Mouse (Mus musculus) testis, postnatal 14 days (tissue): ENCODE data around the gene Ap3b2.
"Not testable (repeated sequence)": the region's sequence is repeated elsewhere in the genome, so short reads cannot be mapped to it uniquely, and the experiment has no call there.

Experiments used
- DNase-seq: peaks from one replicate; pipeline ENCODE4 v3.0.0; 2021; ENCODE audit warnings: low spot score

The Ap3b2 gene

DNA sequence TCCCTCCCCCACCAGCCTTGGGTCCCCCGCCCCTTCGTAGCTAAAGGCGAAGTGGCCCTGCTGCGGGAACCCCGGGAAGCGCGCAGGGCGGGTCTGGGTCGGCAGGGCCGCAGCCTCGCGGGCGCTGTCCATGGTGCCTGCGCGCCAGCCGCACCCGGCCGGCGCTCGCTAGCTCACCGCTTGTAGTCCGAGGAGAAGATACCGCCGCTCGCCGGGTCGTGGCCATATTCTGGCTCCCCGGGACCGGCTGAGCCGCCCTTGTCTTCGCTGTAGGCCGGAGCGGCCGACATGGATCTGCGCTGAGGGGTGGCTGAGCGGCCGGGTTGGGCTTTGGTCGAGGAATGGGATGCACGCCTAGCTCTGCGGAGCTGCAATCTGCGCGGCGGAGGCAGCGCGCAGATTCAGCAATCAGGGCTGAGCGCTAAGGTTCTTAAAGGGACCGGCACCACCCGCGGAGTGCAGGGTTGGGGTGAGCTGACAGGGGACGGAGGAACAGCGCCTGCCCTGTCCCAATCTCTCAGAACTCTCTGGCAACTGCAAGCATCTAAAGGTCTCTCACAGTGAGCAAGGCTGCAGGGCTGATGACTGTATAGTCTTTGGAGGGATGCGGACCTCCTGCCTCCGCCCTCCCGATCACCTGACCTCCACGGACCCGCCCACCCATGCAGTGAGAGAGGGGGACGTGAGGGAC, at the start of gene Ap3b2:
Ap3b2 (minus strand) TSS at position 595 of the 691 bp plus-strand sequence.
- peak; percentile 62 for DNase-seq

GRCm38 (mm10) chr7:81542934-81543333, 49.2 kb upstream of the Ap3b2 start:
- no peak for DNase-seq

DNA sequence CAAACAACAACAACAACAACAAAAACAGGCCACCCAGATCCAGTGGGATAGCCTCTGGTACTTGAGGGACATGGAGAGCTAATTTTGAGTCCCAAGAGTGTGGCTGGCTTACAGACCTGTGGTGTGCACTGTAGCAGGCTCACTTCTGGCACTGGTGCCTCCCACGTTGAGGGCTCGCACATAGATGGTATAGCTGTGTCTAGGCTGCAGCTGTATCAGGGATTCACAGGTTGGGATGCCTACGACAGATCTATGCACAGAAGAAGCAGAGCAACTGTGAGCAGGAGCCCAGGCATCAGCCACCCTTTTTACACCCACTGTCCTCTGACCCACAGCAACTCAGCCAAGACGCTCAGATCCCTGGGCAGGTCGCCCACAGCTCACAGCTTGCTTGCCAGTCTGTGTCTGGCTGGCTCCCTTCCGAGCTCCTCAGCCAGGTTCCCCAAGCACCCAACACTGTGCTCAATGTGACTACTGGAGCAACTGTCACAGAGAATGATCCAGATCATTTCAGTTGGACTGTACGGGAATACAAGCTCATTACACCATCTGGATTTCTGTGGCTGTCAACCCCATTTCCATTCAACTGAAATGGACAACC, 48.3 kb upstream of the Ap3b2 start:
- peak; percentile 14 for DNase-seq

GRCm38 (mm10) chr7:81540999-81541398, 47.3 kb upstream of the Ap3b2 start:
- no peak for DNase-seq

DNA sequence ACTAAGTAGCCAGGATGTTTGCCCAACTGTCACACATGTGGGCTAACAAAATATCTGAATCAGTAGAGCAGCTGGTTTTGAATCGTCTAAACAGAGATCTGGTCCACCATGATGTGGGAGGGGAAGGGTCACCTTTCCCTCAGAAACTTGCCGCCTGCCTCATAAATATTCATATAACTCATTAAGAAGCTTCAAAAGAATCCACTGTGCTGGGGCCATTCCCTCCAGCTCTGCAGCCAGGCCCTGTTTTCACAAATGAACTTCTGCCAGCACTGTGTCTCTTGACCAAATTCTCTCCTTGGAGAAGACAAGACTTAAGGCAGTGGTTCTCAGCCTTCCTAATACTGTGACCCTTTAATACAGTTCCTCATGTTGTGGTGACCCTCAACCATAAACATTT, 45.8 kb upstream of the Ap3b2 start:
- no peak for DNase-seq

DNA sequence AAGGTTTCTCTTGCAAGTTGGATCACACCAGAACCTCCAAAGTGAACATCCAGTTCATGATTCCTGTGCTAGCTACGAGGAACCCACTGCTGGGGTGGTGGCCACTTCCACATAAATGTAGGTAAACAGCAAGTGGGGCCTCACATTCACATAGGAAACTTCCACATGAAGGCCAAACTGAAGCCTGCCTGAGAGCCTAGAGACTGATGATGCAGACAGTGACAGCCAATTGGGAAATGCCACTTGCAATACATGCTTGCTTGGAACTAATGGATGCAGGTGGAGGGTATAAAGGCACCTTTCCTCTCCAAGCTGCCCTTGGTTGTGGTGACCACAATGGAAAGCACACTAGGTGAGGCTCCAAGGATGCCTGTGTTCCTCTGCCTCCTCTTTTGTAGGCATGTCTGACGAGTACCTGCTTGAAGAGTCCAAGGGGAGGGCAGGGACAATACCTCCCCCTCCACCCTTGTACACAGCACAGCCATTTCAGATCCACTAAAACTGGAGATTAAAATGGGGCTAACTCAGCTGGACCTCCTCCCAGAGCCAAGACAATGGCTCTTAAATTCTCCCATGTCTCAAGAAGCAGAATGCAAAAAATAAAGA, 44.4 kb upstream of the Ap3b2 start:
- DNase-seq = no peak

GRCm38 (mm10) chr7:81536478-81536877, 42.8 kb upstream of the Ap3b2 start:
- DNase-seq = no peak

DNA sequence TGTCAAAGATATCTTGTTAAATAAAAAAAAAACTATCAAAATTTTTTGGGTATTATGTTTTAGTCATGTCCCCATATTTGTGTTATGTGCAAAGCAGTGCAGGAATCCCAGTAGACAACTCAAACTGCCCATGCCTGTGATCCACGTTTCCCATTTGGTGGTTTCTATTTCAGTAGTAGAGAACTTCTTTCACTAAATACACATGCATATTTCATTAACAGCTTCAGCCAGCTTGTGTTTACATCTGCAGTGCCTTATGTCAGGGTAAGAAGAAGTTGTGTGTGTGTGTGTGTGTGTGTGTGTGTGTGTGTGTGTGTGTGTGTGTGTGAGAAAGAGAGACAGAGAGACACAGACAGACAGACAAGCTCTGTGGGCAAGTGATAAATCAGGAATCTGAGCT, 37.7 kb upstream of the Ap3b2 start:
- no peak for DNase-seq

DNA sequence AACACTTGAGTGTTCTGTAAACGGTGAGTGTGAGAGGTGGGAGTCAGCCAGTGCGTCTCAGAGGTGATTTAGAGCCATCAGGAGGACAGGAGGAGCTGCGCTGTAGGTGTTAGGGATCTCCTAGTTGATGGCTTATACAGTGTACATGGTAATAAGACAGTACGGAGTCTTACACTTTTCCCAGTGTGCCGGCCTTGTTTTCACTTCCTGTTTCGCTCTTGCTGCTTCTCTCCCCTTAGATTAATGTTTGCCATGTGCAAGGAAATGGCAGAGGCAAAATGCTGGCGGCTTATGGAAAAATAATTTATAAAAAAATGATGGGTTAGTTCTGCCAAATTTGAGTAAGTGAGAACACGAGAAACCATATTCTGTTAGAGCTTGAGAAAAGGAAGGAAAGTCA, 35.2 kb upstream of the Ap3b2 start:
- no peak for DNase-seq

DNA sequence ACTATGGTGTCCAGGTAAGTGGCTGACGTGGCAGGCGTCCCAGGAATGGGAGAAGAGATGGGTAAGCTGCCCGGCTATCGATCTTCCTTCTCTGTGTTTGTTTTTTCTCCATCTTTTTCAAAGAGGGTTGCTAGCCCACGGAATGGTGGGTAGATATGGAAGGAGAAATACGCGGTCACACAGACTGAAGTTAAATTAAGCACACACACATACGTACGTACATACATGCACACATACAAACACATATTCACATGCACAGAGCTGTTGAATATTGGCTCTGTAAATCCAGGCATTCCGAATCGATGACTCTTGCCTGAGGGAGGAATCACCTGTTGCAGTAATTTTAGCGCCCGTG, 29.9 kb upstream of the Ap3b2 start:
- no peak for DNase-seq

DNA sequence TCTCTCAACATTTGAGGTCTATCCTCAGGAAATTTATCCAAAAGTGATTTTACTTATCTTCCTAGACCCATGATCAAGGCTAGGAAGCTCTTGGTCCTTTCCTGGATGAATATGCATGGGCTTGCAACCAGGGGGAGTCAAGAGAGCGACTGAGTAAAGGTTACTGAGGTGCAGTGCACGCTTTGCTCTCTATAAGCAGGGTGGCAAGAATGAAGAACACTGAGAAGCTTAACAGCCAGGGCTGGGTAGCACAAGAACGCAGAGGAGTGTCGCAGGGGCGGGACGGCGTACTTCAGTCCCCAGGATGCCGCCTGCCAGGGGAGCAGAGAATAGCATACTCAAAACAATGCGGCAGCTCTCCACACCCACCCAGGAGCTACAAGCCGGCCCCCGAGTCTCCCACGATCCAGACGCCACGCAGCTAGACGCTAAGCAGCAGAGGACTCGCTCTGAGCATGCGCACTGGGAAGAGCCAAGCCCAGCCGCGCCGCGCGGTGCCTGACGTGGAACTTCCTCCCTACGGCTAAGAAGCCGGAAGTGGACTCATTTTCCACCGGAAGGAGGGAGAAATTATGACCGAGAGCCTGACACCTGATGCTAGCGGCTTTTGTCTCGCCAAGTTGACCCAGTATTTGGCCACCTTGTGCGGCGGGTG, 29.4 kb upstream of the Ap3b2 start:
- DNase-seq = peak; percentile 89

DNA sequence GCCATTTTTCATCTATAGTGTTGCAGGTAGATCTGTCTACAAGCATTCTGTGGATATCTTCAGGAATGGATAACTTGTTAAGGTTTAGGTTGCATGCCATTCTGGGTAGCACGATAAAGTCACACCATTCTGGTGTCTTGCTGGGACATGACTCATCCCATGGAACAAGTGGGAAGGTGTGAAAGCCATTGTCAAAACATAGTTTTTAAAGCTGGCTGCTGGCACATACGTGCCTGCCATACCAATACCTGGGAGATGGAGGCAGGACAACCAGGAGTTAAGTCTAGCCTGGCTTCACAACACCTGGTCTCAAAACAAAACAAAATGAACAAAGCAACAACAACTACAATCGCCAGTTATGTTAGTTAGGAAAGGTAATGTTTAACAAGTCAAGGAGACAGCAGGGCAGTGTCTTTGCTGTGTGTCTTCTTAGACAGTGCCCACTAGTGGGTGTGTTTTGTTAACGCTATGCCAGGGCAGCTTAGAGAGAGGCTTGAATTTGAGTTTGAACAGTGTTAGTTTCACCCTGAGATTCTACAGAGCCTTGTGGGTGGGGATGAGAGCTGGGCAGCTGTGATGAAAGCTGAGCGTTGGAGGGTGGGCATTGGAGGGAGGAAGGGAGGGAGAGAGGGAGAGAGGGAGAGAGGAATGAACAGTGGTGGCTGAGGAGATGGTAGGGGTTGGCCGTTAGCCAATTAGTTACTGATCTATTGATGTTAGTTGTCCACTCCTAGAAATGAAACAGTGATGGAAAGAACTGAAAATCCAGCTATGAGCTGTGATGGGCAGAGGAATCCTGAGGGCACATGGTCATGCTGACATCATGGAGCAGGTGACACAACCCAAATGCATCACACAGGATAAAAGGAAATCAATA, 22.7 kb upstream of the Ap3b2 start:
- DNase-seq = no peak

DNA sequence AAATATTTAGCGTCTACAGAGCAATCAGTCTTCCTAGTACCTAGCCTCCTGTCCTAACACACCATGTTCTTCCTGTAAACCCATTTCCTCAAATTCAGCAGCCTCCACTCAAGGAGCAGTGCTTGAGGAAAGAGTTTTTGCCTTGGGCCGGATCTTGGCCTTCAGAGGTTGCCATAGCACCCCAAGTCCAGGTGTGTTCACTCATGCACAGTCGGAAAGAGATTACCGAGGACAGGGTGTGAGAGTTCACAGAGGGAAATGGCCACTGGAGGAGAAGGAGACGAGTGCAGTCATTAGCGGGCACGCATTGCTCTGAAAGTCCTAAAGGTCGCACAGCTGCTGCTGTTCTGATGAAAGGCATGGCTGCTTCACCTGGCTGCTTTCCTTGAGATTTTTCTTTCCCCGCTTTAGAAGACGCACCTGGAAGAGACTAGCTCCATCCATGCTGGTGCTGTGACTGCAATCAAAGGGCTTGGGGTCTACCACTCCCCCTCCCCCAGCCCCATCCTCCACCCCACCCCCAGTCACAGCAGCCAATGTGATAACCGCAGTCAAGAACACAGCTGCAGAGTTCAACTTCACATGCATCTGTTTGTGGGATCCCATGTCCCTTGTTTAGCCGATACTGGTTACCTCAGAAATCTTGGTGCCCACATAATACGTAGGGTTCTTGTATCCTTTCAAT, 21.3 kb upstream of the Ap3b2 start:
- peak; percentile 12 for DNase-seq

GRCm38 (mm10) chr7:81501050-81501449, 7.3 kb upstream of the Ap3b2 start:
- DNase-seq = no peak

DNA sequence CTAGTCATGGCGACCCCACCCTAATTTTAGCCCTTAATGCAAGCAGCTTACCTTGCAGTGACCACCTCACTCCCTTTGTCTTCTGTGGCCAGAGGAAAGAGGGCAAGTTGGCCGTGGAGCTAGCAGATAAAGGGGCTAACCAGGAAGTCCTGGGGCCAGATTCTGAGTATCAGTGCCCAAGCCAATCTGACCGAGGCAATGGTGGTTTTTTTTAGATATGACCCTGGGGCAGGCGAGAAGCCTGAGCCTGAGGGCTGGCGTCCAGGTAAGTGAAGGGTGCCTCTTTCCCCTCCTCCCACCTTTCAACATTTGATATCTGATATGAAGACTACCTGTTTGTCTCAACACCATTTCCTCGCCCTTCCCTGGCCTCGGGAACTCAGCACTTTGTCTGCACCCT, 4.5 kb upstream of the Ap3b2 start, which contains the start of gene BC048679:
BC048679 (minus strand) TSS at position 101 of the 400 bp plus-strand sequence.
- DNase-seq = no peak

- no peak for DNase-seq
Observed at GRCm38 (mm10) chr7:81497171-81497570, 3.4 kb upstream of the Ap3b2 start.

GRCm38 (mm10) chr7:81492628-81493027, 1.1 kb downstream of the Ap3b2 start:
- DNase-seq = no peak

DNA sequence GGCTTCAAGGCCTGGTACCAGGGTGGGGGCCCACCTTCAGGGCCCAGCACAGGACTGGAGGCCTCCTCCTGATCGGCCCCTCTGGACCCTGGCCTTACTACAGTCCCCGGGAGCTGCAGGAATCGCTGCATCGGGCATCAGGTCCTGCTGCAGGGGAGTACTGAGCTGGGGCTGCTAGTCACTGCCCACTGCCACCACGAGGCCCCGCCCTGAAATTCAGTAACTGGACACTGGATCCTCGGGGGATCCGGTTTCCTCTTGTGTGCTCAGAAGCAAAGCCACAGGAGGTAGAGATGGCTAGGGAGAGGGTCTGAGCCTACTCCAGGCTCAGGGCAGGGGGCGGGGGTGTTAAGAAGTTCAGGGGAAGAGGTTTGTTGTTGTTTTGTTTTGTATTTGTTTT, 4.1 kb downstream of the Ap3b2 start:
- no peak for DNase-seq

DNA sequence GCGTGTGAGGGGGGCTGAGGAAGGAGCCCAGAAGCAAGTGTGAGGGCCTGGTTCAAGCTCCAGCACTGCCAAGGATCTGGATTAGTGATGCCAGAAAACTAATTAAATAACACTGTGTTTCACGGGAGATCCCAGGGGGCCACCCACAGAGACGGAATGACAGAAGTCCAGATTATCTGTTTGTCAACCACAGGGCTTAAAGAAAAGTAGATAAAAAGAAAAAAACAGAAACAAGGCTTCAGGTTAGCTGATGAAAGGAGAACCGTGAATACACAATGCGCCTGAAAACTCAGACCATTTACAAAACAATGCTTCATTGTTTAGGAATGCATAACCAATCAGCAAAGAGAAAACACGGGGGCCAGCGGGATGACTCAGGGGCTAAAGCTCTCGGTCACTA, 12.9 kb downstream of the Ap3b2 start:
- DNase-seq = no peak

- DNase-seq = no peak
Observed at GRCm38 (mm10) chr7:81479531-81480090, 14.1 kb downstream of the Ap3b2 start.

GRCm38 (mm10) chr7:81478261-81478660, 15.5 kb downstream of the Ap3b2 start:
- DNase-seq = not testable (repeated sequence)
